Mouse (Mus musculus) mesoderm, embryonic 11.5 days (tissue): ENCODE results near the gene Jsrp1.
"Not testable (repeated sequence)": the region's sequence is repeated elsewhere in the genome, so short reads cannot be mapped to it uniquely, and the experiment has no call there.

Experiments
- DNase-seq: peaks from one replicate; pipeline ENCODE4 v3.0.0-alpha.2; 2012; ENCODE audit warnings: low read depth, low spot score

Jsrp1 gene

GRCm38 (mm10) chr10:80832818-80833217 lies 19.5 kb upstream of the Jsrp1 start:
- no peak for DNase-seq

DNA sequence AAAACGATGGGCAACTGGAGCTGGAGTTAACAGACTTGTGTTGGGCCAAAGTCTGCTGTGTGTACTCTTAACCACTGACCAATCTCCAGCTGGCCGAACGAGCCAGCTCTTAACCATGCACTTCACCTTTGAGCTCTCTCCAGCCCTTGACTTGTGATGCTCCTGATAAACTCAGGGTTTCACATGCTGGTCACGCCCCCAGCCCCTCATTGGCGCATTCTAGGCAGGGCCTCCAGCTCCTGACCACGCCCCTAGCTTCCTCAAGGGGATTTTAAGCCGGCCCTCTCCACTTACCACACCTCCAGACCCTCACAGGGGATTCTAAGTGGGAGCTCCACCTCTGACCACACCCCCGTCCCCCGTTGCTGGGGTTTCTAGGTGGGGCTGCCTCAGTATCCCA lies 17.8 kb upstream of the Jsrp1 start:
- peak; percentile 84 for DNase-seq

- DNase-seq = no peak
Measured at GRCm38 (mm10) chr10:80829359-80830278, 16.3 kb upstream of the Jsrp1 start.

DNA sequence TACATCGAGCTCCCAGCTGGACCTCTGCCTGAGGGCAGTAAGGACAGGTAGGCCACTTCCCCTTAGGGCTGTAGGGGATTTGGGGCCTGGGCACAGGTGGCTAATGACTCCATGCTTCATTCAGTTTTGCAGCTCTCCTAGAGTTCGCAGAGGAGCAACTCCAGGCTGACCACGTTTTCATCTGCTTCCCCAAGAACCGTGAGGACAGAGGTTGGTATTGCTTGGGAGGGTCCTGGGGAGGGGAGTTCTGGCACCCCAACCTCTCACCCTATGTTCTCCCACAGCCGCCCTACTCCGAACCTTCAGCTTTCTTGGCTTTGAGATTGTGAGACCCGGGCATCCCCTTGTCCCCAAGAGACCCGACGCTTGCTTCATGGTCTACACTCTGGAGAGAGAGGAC lies 15.3 kb upstream of the Jsrp1 start:
- not testable (repeated sequence) for DNase-seq

- DNase-seq = no peak
Measured at GRCm38 (mm10) chr10:80827870-80828420, 14.6 kb upstream of the Jsrp1 start.

GRCm38 (mm10) chr10:80827063-80827869 lies 14.0 kb upstream of the Jsrp1 start:
- no peak for DNase-seq

GRCm38 (mm10) chr10:80826151-80827062 lies 13.1 kb upstream of the Jsrp1 start, which contains the start of gene Oaz1:
Oaz1 (plus strand) TSS chr10:80826656.
- peak; percentile 99 for DNase-seq

DNA sequence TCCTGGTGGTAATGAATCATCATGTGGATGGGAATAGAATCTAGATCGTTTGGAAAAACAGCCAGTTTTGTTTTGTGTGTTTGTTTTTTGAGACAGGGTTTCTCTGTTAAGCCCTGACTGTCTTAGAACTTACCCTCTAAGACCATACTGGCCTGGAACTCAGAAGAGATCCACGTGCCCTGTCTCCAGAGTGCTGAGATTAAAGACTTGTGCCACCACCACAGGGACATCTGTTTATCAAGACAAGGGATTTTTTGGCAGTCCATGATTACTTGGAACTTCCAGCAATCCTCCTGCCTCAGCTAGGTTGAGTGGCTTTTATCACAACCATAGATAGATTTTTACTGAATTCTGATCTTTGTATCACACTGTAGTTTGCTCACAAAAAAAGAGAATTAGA lies 11.5 kb upstream of the Jsrp1 start:
- no peak for DNase-seq

- no peak for DNase-seq
Measured at GRCm38 (mm10) chr10:80823847-80824643, 10.7 kb upstream of the Jsrp1 start.

DNA sequence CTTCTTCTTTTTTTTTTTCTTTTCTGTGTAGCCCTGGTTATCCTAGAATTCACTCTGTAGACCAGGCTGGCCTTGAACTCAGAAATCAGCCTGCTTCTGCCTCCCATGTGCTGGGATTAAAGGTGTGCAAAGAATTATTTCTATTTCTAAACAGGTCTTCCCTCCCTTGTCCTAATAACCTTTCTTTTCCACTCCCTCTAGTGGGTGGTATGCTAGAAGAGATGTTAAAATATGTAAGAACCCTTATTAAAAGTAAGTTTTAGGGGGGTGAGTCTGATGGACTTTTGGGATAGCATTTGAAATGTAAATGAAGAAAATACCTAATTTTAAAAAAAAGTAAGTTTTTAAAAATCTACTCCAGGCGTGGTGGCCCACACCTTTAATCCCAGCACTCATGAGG lies 10.0 kb upstream of the Jsrp1 start:
- DNase-seq = no peak

DNA sequence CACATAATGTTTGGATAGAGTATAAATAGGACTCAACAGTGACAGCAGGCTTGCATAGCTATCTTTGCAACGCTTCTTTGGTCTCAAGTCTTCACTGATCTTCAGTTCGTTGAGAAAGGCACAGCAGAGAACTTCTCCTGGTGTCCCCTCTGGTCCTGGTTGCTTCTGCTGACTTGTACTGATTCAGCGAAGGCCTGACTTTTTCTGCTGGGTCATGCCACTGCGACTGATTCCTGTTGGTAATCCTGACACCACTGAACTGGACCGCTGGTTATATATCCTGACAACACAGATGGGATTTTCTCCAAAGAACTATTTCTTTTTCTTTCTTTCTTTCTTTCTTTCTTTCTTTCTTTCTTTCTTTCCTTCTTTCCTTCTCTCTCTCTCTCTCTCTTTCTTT lies 9.2 kb upstream of the Jsrp1 start:
- DNase-seq = no peak

- no peak for DNase-seq
Measured at GRCm38 (mm10) chr10:80821991-80822390, 8.7 kb upstream of the Jsrp1 start.

- DNase-seq = no peak
Measured at GRCm38 (mm10) chr10:80819406-80819805, 6.1 kb upstream of the Jsrp1 start.

- DNase-seq = no peak
Measured at GRCm38 (mm10) chr10:80818599-80819281, 5.4 kb upstream of the Jsrp1 start.

GRCm38 (mm10) chr10:80817955-80818354 lies 4.7 kb upstream of the Jsrp1 start:
- not testable (repeated sequence) for DNase-seq

DNA sequence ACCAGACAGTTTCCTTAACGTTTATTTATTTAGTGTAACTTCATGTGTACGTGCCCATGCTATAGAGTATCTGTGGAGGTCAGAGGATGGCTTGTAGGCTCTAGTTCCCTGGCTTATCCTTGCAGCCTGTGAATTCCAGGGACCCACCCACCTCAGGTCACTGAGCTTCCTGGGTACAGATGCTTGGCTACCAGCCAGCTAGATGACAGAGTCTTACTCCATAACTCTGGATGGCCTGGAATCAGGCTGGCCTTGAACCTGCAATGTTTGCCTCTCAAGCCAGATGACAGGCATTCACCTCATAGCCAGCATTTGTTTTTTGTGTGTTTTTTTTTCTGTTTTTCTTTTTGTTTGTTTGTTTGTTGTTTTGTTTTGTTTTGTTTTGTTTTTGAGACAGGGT lies 3.9 kb upstream of the Jsrp1 start:
- no peak for DNase-seq

DNA sequence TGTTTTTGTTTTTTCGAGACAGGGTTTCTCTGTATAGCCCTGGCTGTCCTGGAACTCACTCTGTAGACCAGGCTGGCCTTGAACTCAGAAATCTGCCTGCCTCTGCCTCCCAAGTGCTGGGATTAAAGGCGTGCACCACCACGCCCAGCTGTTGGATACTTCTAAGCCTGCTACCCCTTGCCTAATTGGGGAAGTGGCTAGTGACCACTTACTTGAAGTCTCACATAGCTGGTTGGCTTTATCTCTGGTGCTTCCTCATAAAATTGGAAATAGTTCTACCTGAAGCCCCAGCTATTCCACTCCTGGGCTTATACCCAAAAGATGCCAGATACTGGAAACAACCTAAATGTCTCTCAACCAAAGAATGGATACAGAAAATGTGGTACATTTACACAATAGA lies 3.0 kb upstream of the Jsrp1 start:
- DNase-seq = not testable (repeated sequence)

DNA sequence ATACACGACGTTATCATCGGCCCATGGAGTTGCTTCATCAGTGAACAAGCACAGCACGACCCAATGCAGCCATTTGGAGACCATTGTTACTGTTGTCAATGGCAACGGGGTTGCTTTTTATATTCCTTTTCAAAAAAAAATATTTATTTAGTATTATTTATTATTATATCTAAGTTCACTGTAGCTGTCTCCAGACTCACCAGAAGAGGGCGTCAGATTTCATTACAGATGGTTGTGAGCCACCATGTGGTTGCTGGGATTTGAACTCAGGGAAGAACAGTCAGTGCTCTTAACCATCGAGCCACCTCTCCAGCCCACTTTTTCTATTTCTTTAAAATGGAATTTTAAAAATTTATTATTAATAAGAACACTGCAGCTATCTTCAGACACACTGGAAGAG lies 1.5 kb upstream of the Jsrp1 start:
- DNase-seq = no peak

DNA sequence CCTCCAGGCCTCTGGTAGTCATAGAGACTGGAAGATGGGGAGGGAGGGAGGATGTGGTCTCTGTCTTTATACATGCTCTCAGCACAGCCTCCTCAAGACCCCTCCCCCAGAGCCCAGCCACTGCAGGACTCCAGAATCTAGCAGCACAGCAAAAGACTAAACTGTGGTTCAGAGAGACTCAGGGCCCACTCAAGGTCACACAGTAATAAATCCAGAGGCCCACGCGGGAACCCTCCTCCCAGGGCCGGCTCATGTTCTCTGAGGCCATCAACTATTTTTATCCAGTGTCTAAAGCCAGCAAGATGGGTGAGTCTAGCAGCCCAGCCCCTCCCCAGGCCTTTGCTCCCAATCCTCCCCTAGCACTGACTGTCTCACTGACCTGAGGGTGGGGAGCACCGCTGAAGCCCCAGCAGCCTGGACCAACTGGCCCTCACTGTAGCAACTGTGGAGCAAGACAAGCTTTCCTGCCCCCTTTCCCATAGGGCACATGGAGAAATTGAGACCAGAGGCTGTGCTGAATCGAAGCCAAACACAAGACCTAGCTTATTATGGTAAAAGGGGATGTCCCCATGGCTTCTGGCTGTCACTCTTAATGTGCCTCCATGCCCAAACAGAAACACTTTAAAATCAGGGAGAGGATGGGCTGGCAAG lies 782 bp downstream of the Jsrp1 start:
- DNase-seq = no peak
